Comparison of ENCODE assay signal across 8 mouse cellular contexts in the genomic region with DNA sequence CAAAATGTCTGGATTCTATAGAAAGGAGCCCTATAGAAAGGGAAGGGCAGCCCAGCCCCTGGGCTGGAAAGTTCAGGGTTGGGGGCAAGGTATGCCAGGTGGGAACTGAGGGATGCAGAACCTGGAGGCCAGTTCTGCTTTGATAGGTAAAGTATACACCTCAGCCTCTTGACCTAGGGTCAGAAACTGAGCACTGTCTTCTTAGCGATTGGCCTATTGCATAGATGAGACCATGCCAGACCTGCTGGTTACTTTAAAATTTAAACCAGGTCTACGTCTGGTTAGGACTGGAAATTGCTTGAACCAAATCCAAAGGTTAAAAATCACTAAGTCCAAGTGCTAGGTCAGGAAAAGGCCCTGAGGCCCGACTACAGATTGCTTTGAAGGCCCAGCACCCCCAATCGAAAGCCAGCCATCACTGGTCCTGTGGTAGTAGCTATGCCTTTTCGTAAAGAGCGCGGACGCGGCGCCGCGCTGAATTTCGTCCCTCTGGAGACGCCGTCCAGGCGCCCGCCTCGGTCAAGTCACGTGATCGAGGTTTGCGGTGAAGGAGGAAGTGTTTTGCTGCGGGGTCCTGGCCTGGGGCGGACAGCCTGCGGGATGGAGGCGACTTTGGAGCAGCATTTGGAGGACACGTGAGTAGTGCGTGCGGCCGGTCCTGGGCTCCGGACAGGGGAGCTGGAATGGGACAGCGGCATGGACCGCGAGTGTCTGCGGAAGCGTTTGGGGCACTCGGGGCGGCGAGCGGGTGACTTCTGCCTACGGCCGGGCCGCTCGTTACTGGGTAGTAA. TPM values are rescaled to one million over a fixed set of nuclear protein-coding genes. Genes with fewer than 3 reads are reported as not detected.
DNase-seq lines count a peak whose midpoint lies in the region; ATAC-seq and TF ChIP-seq lines count a peak whose summit lies in the region.

A gene (plus strand): TSS at position 380 of the 791 bp plus-strand sequence.

- no peak for TF ChIP-seq CTCF in E14TG2a.4 (conservative IDR thresholded peaks at IDR 0.05; ENCODE audit: low read length)
- no peak for TF ChIP-seq CTCF in liver, postnatal 0 days (IDR thresholded peaks at IDR 0.05; ENCODE audit: low read depth)

- ATAC-seq in forebrain, embryonic 13.5 days = peak; percentile 94
- peak; percentile 94 for ATAC-seq in liver, postnatal 0 days
- ATAC-seq in neural tube, embryonic 14.5 days (ENCODE audit: low read depth) = peak; percentile 91

- H3K4me3 ChIP-seq in E14TG2a.4 (replicated peaks; ENCODE audit: low read length) = peak within 1 kb of the TSS; percentile 96
- H3K4me3 ChIP-seq in forebrain, embryonic 13.5 days = peak within 1 kb of the TSS; percentile 91
- peak within 1 kb of the TSS; percentile 98 for H3K4me3 ChIP-seq in liver, postnatal 0 days (ENCODE audit: low read depth, low read length)
- H3K4me3 ChIP-seq in neural tube, embryonic 14.5 days (ENCODE audit: low read depth, low read length) = peak within 1 kb of the TSS; percentile 93

- H3K4me1 ChIP-seq in E14TG2a.4 (replicated peaks; ENCODE audit: low read depth, low read length) = peaks cover 18% of the 10 kb centered on the region
- H3K4me1 ChIP-seq in forebrain, embryonic 13.5 days = peaks cover 16% of the 10 kb centered on the region
- peaks cover 17% of the 10 kb centered on the region for H3K4me1 ChIP-seq in liver, postnatal 0 days (ENCODE audit: insufficient read depth)
- H3K4me1 ChIP-seq in neural tube, embryonic 14.5 days (ENCODE audit: control insufficient read depth, insufficient read depth, low read length) = peaks cover 4% of the 10 kb centered on the region; the same call in 1 of the 2 replicates

- peak; percentile 81 for DNase-seq in c-Kit-positive CD71-positive TER-119-positive erythroid progenitor cells, embryonic 14.5 days (ENCODE audit: low spot score)
- peak; percentile 92 to 93 for DNase-seq in heart, postnatal 10 days
- DNase-seq in large intestine, adult 2 months (ENCODE audit: low read depth, low spot score) = peak; percentile 60
- peak; percentile 89 for DNase-seq in liver, postnatal 0 days
- peak; percentile 92 for DNase-seq in testis, postnatal 10 days (ENCODE audit: low spot score)

- peaks cover 26% of the 10 kb centered on the region for H3K36me3 ChIP-seq in E14TG2a.4 (ENCODE audit: insufficient read depth, low read length)
- H3K36me3 ChIP-seq in forebrain, embryonic 13.5 days (ENCODE audit: poor library complexity, severe bottlenecking) = peaks cover 10% of the 10 kb centered on the region
- peaks cover 11% of the 10 kb centered on the region for H3K36me3 ChIP-seq in liver, postnatal 0 days (replicated peaks; ENCODE audit: insufficient read depth, low read length)
- peaks cover 5% of the 10 kb centered on the region for H3K36me3 ChIP-seq in neural tube, embryonic 14.5 days (ENCODE audit: control insufficient read depth, insufficient read depth, low read length)

- H3K4me2 ChIP-seq in forebrain, embryonic 13.5 days = peak within 1 kb of the TSS; percentile 86
- H3K4me2 ChIP-seq in liver, postnatal 0 days (ENCODE audit: low read depth, low read length) = peak within 1 kb of the TSS; percentile 80
- peak within 1 kb of the TSS; percentile 75 for H3K4me2 ChIP-seq in neural tube, embryonic 14.5 days (ENCODE audit: low read depth, low read length)

- no peak within 1 kb of the TSS for H3K27ac ChIP-seq in forebrain, embryonic 13.5 days
- peak within 1 kb of the TSS; percentile 31 for H3K27ac ChIP-seq in liver, postnatal 0 days (ENCODE audit: low read depth)
- H3K27ac ChIP-seq in neural tube, embryonic 14.5 days (ENCODE audit: low read depth, low read length) = no peak within 1 kb of the TSS

- H3K9ac ChIP-seq in forebrain, embryonic 13.5 days = peak within 1 kb of the TSS; percentile 83
- H3K9ac ChIP-seq in liver, postnatal 0 days (replicated peaks) = peak within 1 kb of the TSS; percentile 88
- H3K9ac ChIP-seq in neural tube, embryonic 14.5 days (replicated peaks; ENCODE audit: low read depth, low read length) = peak within 1 kb of the TSS; percentile 71

- no peaks in the 10 kb centered on the region for H3K9me3 ChIP-seq in E14TG2a.4 (ENCODE audit: low read length)
- H3K9me3 ChIP-seq in forebrain, embryonic 13.5 days (replicated peaks) = no peaks in the 10 kb centered on the region
- H3K9me3 ChIP-seq in liver, postnatal 0 days (ENCODE audit: low read length) = no peaks in the 10 kb centered on the region
- H3K9me3 ChIP-seq in neural tube, embryonic 14.5 days (ENCODE audit: control insufficient read depth, low read length) = no peaks in the 10 kb centered on the region

- WGBS in forebrain, embryonic 13.5 days = 3% methylated on average over 43 of the region's 43 CpGs
- WGBS in large intestine, adult 2 months = 2% methylated on average over 43 of the region's 43 CpGs
- 2% methylated on average over 43 of the region's 43 CpGs for WGBS in liver, postnatal 0 days (ENCODE audit: insufficient replicate concordance)
- 3% methylated on average over 43 of the region's 43 CpGs for WGBS in neural tube, embryonic 14.5 days

- TF ChIP-seq EP300 in liver, postnatal 0 days (IDR thresholded peaks at IDR 0.05; ENCODE audit: low read depth) = 0 out of 2 replicates have a peak, but pooled peaks have one; percentile 30

- intact Hi-C loops in heart, postnatal 10 days (cut with DNase I) = loop anchor here (2.0 kb wide), 1 partner anchor 54 kb away; a partner anchor contains a TSS

- peaks cover 5% of the 10 kb centered on the region; the same call in 1 of the 2 replicates for H3K27me3 ChIP-seq in E14TG2a.4 (ENCODE audit: insufficient read depth, low read length)
- no peaks in the 10 kb centered on the region for H3K27me3 ChIP-seq in forebrain, embryonic 13.5 days
- H3K27me3 ChIP-seq in liver, postnatal 0 days (ENCODE audit: insufficient read depth, low read length) = no peaks in the 10 kb centered on the region
- no peaks in the 10 kb centered on the region for H3K27me3 ChIP-seq in neural tube, embryonic 14.5 days (ENCODE audit: control insufficient read depth, insufficient read depth, low read length)

RNA-seq across cellular contexts. Expression of the gene that starts here (rescaled TPM):
- 227 and 246 TPM in 2 replicates for polyA plus RNA-seq in forebrain, embryonic 13.5 days (2015; fragmentation: Nextera tagmentation; extraction: Ambion mirVana)
- total RNA-seq in heart, postnatal 10 days (2021) = 10 to 100 TPM; 74.0 to 74.6 TPM
- polyA plus RNA-seq in large intestine, adult 2 months (2012; rRNA removed) = 117 and 129 TPM in 2 replicates
- 94.0 and 99.8 TPM in 2 replicates for polyA plus RNA-seq in liver, postnatal 0 days (2015; fragmentation: Nextera tagmentation; extraction: Ambion mirVana)
- polyA plus RNA-seq in neural tube, embryonic 14.5 days (2014; fragmentation: Nextera tagmentation; extraction: Ambion mirVana) = 200 and 204 TPM in 2 replicates
